Mouse (Mus musculus) ES-Bruce4 (cell line): Measurements from ENCODE around the gene Asb6.

Source experiments
- CTCF ChIP-seq: IDR thresholded peaks from one replicate; pipeline ENCODE4 v1.8.1; 2011; ENCODE audit warnings: low read depth, low read length
- EP300 ChIP-seq: IDR thresholded peaks from 2 replicates; pipeline ENCODE4 v1.6.1; 2011; ENCODE audit warnings: low read depth, low read length; ENCODE audit not compliant: insufficient read depth

- TF ChIP-seq CTCF (no peak), EP300 (no peak)
These were observed 47.5 kb downstream of the Asb6 start for GRCm38 (mm10) chr2:30782312-30783290.
